Mouse (Mus musculus) bone marrow macrophage, adult 2 months (primary cell): Measurements from ENCODE around the gene Adtrp.

Experiments
- CTCF ChIP-seq: IDR thresholded peaks from 2 replicates; pipeline ENCODE4 v1.5.1; 2012; ENCODE audit warnings: low read depth, mild to moderate bottlenecking, low read length, moderate library complexity
- POLR2A ChIP-seq: IDR thresholded peaks from 2 replicates; pipeline ENCODE4 v1.6.1; 2012; ENCODE audit warnings: mild to moderate bottlenecking, low read depth, low read length, borderline replicate concordance

- TF ChIP-seq CTCF (no peak), POLR2A (no peak)
Observed at GRCm38 (mm10) chr13:41758550-41759465, 88.7 kb downstream of the Adtrp start.
